Mouse (Mus musculus) heart, embryonic 15.5 days (tissue): Measurements from ENCODE around the gene Tcn2. TPM values are rescaled to one million over a fixed set of nuclear protein-coding genes. Genes with fewer than 3 reads are reported as not detected.
A peak's percentile ranks its signal among the peaks of the same experiment; 100 is the strongest.
"Not testable (repeated sequence)": the region's sequence is repeated elsewhere in the genome, so short reads cannot be mapped to it uniquely, and the experiment has no call there.

Experiments used
- ATAC-seq: fragments of 200-750 bp; cut with Nextera tagmentation; replicated peaks from 2 replicates; pipeline ENCODE4 v1.8.0; 2017; ENCODE audit warnings: low read depth, moderate TSS enrichment; ENCODE audit not compliant: insufficient number of reproducible peaks, insufficient read depth, low FRiP score
- H3K27ac ChIP-seq: fragments of 300-500 bp; sonication (generic); 2 replicates; pipeline ENCODE4 v1.5.1; 2015; ENCODE audit warnings: mild to moderate bottlenecking, inconsistent platforms
- H3K27me3 ChIP-seq: fragments of 300-500 bp; sonication (generic); 2 replicates; pipeline ENCODE4 v1.6.1; 2015; ENCODE audit warnings: inconsistent platforms
- H3K36me3 ChIP-seq: fragments of 300-500 bp; sonication (generic); 2 replicates; pipeline ENCODE4 v1.6.1; 2015; ENCODE audit warnings: mild to moderate bottlenecking, inconsistent platforms
- H3K4me1 ChIP-seq: fragments of 300-500 bp; sonication (generic); replicated peaks from 2 replicates; pipeline ENCODE4 v1.6.1; 2015; ENCODE audit warnings: inconsistent platforms
- H3K4me2 ChIP-seq: fragments of 300-500 bp; sonication (generic); 2 replicates; pipeline ENCODE4 v1.6.1; 2015; ENCODE audit warnings: inconsistent platforms, mild to moderate bottlenecking, moderate library complexity
- H3K4me3 ChIP-seq: fragments of 300-500 bp; sonication (generic); 2 replicates; pipeline ENCODE4 v1.5.1; 2015; ENCODE audit warnings: mild to moderate bottlenecking, inconsistent platforms
- H3K9ac ChIP-seq: fragments of 300-500 bp; sonication (generic); 2 replicates; pipeline ENCODE4 v1.6.1; 2015; ENCODE audit warnings: mild to moderate bottlenecking, inconsistent platforms
- H3K9me3 ChIP-seq: fragments of 300-500 bp; sonication (generic); replicated peaks from 2 replicates; pipeline ENCODE4 v1.6.1; 2016; ENCODE audit warnings: inconsistent platforms
- WGBS: fragments of 180-500 bp; shearing (Covaris S2); methylation state at CpG from one replicate; pipeline ENCODE4 v1.1.7; 2015; ENCODE audit warnings: mixed read lengths; 5-methylcytosine and 5-hydroxymethylcytosine counted together
- polyA plus RNA-seq: library from polyadenylated mRNA; unstranded; fragments of >200 nt; fragmentation: Nextera tagmentation; extraction: Ambion mirVana; gene quantifications from 2 replicates; pipeline ENCODE4 v1.2.1, GENCODE M21; 2015

The Tcn2 gene
- polyA plus RNA-seq, 1 experiment from 2014 or later: 64.0 TPM

- ATAC-seq, H3K9me3 ChIP-seq, H3K4me3 ChIP-seq, H3K27me3 ChIP-seq, H3K36me3 ChIP-seq: not testable (repeated sequence)
- 82% methylated on average over 6 of the region's 6 CpGs for WGBS
- Histone ChIP-seq H3K4me1 (peaks cover 42% of the 10 kb centered on the region), H3K4me2 (peak overlapping the region; percentile 91), H3K9ac (0 out of 2 replicates have a peak overlapping the region, but pooled peaks have one; percentile 2), H3K27ac (peak overlapping the region; percentile 56)
These were observed 20.5 kb downstream of the Tcn2 start for GRCm38 (mm10) chr11:3911440-3911839.

GRCm38 (mm10) chr11:3910513-3911310, 21.2 kb downstream of the Tcn2 start:
- H3K27ac ChIP-seq: peak overlapping the region; percentile 56
- WGBS: 47% methylated on average over 5 of the region's 5 CpGs
- peak overlapping the region; percentile 91 for H3K4me2 ChIP-seq
- H3K36me3 ChIP-seq: no peaks in the 10 kb centered on the region; the same call in 1 of the 2 replicates
- peaks cover 38% of the 10 kb centered on the region for H3K4me1 ChIP-seq
- no peaks in the 10 kb centered on the region for H3K27me3 ChIP-seq
- ATAC-seq: no peak
- no peaks in the 10 kb centered on the region for H3K9me3 ChIP-seq
- 0 out of 2 replicates have a peak overlapping the region, but pooled peaks have one; percentile 2 for H3K9ac ChIP-seq
- H3K4me3 ChIP-seq: no peak overlapping the region

- Histone ChIP-seq H3K9me3 (no peaks in the 10 kb centered on the region), H3K27me3 (no peaks in the 10 kb centered on the region), H3K27ac (no peak overlapping the region), H3K9ac (no peak overlapping the region), H3K4me2 (no peak overlapping the region), H3K4me3 (no peak overlapping the region), H3K36me3 (no peaks in the 10 kb centered on the region; the same call in 1 of the 2 replicates), H3K4me1 (peaks cover 35% of the 10 kb centered on the region)
- 78% methylated on average over 4 of the region's 4 CpGs for WGBS
- ATAC-seq: no peak
These were observed 22.7 kb downstream of the Tcn2 start for GRCm38 (mm10) chr11:3909236-3909635.

GRCm38 (mm10) chr11:3905446-3905845, 26.5 kb downstream of the Tcn2 start:
- no peak for ATAC-seq
- Histone ChIP-seq H3K9me3 (no peaks in the 10 kb centered on the region), H3K27ac (no peak overlapping the region), H3K27me3 (no peaks in the 10 kb centered on the region), H3K4me2 (no peak overlapping the region), H3K4me1 (peaks cover 3% of the 10 kb centered on the region), H3K4me3 (no peak overlapping the region), H3K36me3 (no peaks in the 10 kb centered on the region; the same call in 1 of the 2 replicates), H3K9ac (no peak overlapping the region)
- 88% methylated on average over 1 of the region's 1 CpGs for WGBS

- no peak overlapping the region for H3K4me3 ChIP-seq
- H3K9ac ChIP-seq: no peak overlapping the region
- no peak for ATAC-seq
- peaks cover 5% of the 10 kb centered on the region; the same call in 1 of the 2 replicates for H3K4me1 ChIP-seq
- no peaks in the 10 kb centered on the region for H3K27me3 ChIP-seq
- WGBS: 76% methylated on average over 6 of the region's 6 CpGs
- H3K4me2 ChIP-seq: no peak overlapping the region
- H3K27ac ChIP-seq: no peak overlapping the region
- H3K36me3 ChIP-seq: no peaks in the 10 kb centered on the region; the same call in 1 of the 2 replicates
- H3K9me3 ChIP-seq: no peaks in the 10 kb centered on the region
These were observed 27.3 kb downstream of the Tcn2 start for GRCm38 (mm10) chr11:3904673-3905072.

GRCm38 (mm10) chr11:3903046-3903445, 28.9 kb downstream of the Tcn2 start:
- 74% methylated on average over 5 of the region's 5 CpGs for WGBS
- no peak for ATAC-seq
- no peaks in the 10 kb centered on the region for H3K9me3 ChIP-seq
- H3K4me3 ChIP-seq: no peak overlapping the region
- H3K4me1 ChIP-seq: peaks cover 5% of the 10 kb centered on the region; the same call in 1 of the 2 replicates
- no peak overlapping the region for H3K4me2 ChIP-seq
- H3K9ac ChIP-seq: no peak overlapping the region
- no peaks in the 10 kb centered on the region for H3K27me3 ChIP-seq
- H3K27ac ChIP-seq: no peak overlapping the region
- no peaks in the 10 kb centered on the region; the same call in 1 of the 2 replicates for H3K36me3 ChIP-seq

GRCm38 (mm10) chr11:3902516-3902915, 29.4 kb downstream of the Tcn2 start:
- no peak overlapping the region for H3K4me3 ChIP-seq

GRCm38 (mm10) chr11:3900296-3900695, 31.7 kb downstream of the Tcn2 start:
- Histone ChIP-seq H3K4me3 (no peak overlapping the region), H3K4me1 (peaks cover 11% of the 10 kb centered on the region), H3K9ac (no peak overlapping the region), H3K9me3 (no peaks in the 10 kb centered on the region), H3K4me2 (no peak overlapping the region), H3K27me3 (no peaks in the 10 kb centered on the region), H3K36me3 (peaks cover 8% of the 10 kb centered on the region; the same call in 1 of the 2 replicates), H3K27ac (no peak overlapping the region)
- no peak for ATAC-seq
- 61% methylated on average over 6 of the region's 6 CpGs for WGBS

More at GRCm38 (mm10) chr11:3902516-3902915, 29.4 kb downstream of the Tcn2 start:
- 88% methylated on average over 3 of the region's 3 CpGs for WGBS
- Histone ChIP-seq H3K36me3 (peaks cover 1% of the 10 kb centered on the region; the same call in 1 of the 2 replicates), H3K9me3 (no peaks in the 10 kb centered on the region), H3K9ac (no peak overlapping the region), H3K27me3 (no peaks in the 10 kb centered on the region), H3K4me2 (no peak overlapping the region), H3K27ac (no peak overlapping the region), H3K4me1 (peaks cover 5% of the 10 kb centered on the region; the same call in 1 of the 2 replicates)
- ATAC-seq: no peak

GRCm38 (mm10) chr11:3895933-3896332, 36.0 kb downstream of the Tcn2 start:
- H3K4me2 ChIP-seq: peak overlapping the region; percentile 91; the same call in 1 of the 2 replicates
- ATAC-seq: no peak
- H3K4me1 ChIP-seq: peaks cover 18% of the 10 kb centered on the region
- no peaks in the 10 kb centered on the region for H3K9me3 ChIP-seq
- H3K27ac ChIP-seq: no peak overlapping the region
- peaks cover 8% of the 10 kb centered on the region; the same call in 1 of the 2 replicates for H3K36me3 ChIP-seq
- H3K9ac ChIP-seq: no peak overlapping the region
- no peaks in the 10 kb centered on the region for H3K27me3 ChIP-seq
- WGBS: 65% methylated on average over 1 of the region's 1 CpGs
- no peak overlapping the region for H3K4me3 ChIP-seq

GRCm38 (mm10) chr11:3895458-3895857, 36.5 kb downstream of the Tcn2 start:
- WGBS: 4% methylated on average over 10 of the region's 10 CpGs
- H3K4me3 ChIP-seq: peak overlapping the region; percentile 59
- ATAC-seq: no peak

GRCm38 (mm10) chr11:3894406-3895281, 37.3 kb downstream of the Tcn2 start, which contains the start of the genes 4921536K21Rik and Dusp18:
Gene 4921536K21Rik (minus strand): TSS chr11:3895098.
Gene Dusp18 (plus strand): TSS chr11:3895240.
- peak within 1 kb of the TSS; percentile 91 for H3K4me2 ChIP-seq
- peaks cover 13% of the 10 kb centered on the region for H3K4me1 ChIP-seq
- peak within 1 kb of the TSS; percentile 69 for H3K27ac ChIP-seq
- 4% methylated on average over 46 of the region's 46 CpGs for WGBS
- peak; percentile 92 for ATAC-seq
- peaks cover 8% of the 10 kb centered on the region; the same call in 1 of the 2 replicates for H3K36me3 ChIP-seq
- no peaks in the 10 kb centered on the region for H3K9me3 ChIP-seq
- H3K9ac ChIP-seq: peak within 1 kb of the TSS; percentile 52
- no peaks in the 10 kb centered on the region for H3K27me3 ChIP-seq
- peak within 1 kb of the TSS; percentile 59 for H3K4me3 ChIP-seq

More at GRCm38 (mm10) chr11:3895458-3895857, 36.5 kb downstream of the Tcn2 start:
- peaks cover 8% of the 10 kb centered on the region; the same call in 1 of the 2 replicates for H3K36me3 ChIP-seq
- no peaks in the 10 kb centered on the region for H3K27me3 ChIP-seq
- peak overlapping the region; percentile 91 for H3K4me2 ChIP-seq
- H3K4me1 ChIP-seq: peaks cover 18% of the 10 kb centered on the region
- peak overlapping the region; percentile 52 for H3K9ac ChIP-seq
- H3K27ac ChIP-seq: peak overlapping the region; percentile 69
- no peaks in the 10 kb centered on the region for H3K9me3 ChIP-seq
